Mouse (Mus musculus) kidney, adult 2 months (tissue): Measurements from ENCODE around the gene Efna4.

Experiments used
- CTCF ChIP-seq: fragments of 200-500 bp; conservative IDR thresholded peaks from 2 replicates; pipeline ENCODE4 v1.5.1; 2011; ENCODE audit warnings: low read depth, mild to moderate bottlenecking, control low read depth, low read length, moderate library complexity, mixed read lengths; ENCODE audit not compliant: insufficient read depth, insufficient read length
- POLR2A ChIP-seq: fragments of 200-500 bp; IDR thresholded peaks from one replicate; pipeline ENCODE4 v1.6.1; 2011; ENCODE audit warnings: low read depth, low read length, control low read depth

- TF ChIP-seq POLR2A (no peak), CTCF (no peak)
Measured at GRCm38 (mm10) chr3:89331561-89331960, 6.3 kb downstream of the Efna4 start.
